Mouse (Mus musculus) forebrain, embryonic 14.5 days (tissue): ENCODE data around the gene Lrch4. TPM values are rescaled to one million over a fixed set of nuclear protein-coding genes. Genes with fewer than 3 reads are reported as not detected.
A peak's percentile ranks its signal among the peaks of the same experiment; 100 is the strongest.

Experiments used
- ATAC-seq: fragments of 200-750 bp; cut with Nextera tagmentation; 2 replicates; pipeline ENCODE4 v1.8.0; 2017; ENCODE audit warnings: mild to moderate bottlenecking, moderate library complexity
- DNase-seq: peaks from one replicate; pipeline ENCODE4 v3.0.0-alpha.2; 2015; ENCODE audit warnings: low spot score
- H3K27ac ChIP-seq: fragments of 300-500 bp; sonication (generic); 2 replicates; pipeline ENCODE4 v1.5.1; 2014; ENCODE audit warnings: low read depth, mild to moderate bottlenecking, control low read depth, low read length, moderate library complexity
- H3K27me3 ChIP-seq: fragments of 300-500 bp; sonication (generic); replicated peaks from 2 replicates; pipeline ENCODE4 v1.6.1; 2014; ENCODE audit warnings: low read length, control low read depth, mixed read lengths; ENCODE audit not compliant: control insufficient read depth, insufficient read depth
- H3K36me3 ChIP-seq: fragments of 300-500 bp; sonication (generic); 2 replicates; pipeline ENCODE4 v1.6.1; 2014; ENCODE audit warnings: low read length, control low read depth; ENCODE audit not compliant: control insufficient read depth, insufficient read depth
- H3K4me1 ChIP-seq: fragments of 300-500 bp; sonication (generic); 2 replicates; pipeline ENCODE4 v1.6.1; 2014; ENCODE audit warnings: antibody characterized with exemption, low read length, control low read depth; ENCODE audit not compliant: control insufficient read depth, insufficient read depth
- H3K4me2 ChIP-seq: fragments of 300-500 bp; sonication (generic); 2 replicates; pipeline ENCODE4 v1.6.1; 2014; ENCODE audit warnings: mild to moderate bottlenecking, control low read depth, low read length
- H3K4me3 ChIP-seq: fragments of 300-500 bp; sonication (generic); 2 replicates; pipeline ENCODE4 v1.5.1; 2014; ENCODE audit warnings: low read depth, low read length, control low read depth
- H3K9ac ChIP-seq: fragments of 300-500 bp; sonication (generic); 2 replicates; pipeline ENCODE4 v1.6.1; 2014; ENCODE audit warnings: mild to moderate bottlenecking, low read length, control low read depth, moderate library complexity
- H3K9me3 ChIP-seq: fragments of 300-500 bp; sonication (generic); replicated peaks from 2 replicates; pipeline ENCODE4 v1.6.1; 2016; ENCODE audit warnings: low read length, control low read depth, mixed read lengths; ENCODE audit not compliant: control insufficient read depth
- WGBS: fragments of 180-500 bp; shearing (Covaris S2); extraction: QIAGEN DNeasy Blood & Tissue Kit; methylation state at CpG from one replicate; pipeline ENCODE4 v1.1.7; 2014; 5-methylcytosine and 5-hydroxymethylcytosine counted together
- polyA plus RNA-seq: library from polyadenylated mRNA; unstranded; fragments of >200 nt; fragmentation: Nextera tagmentation; extraction: Ambion mirVana; gene quantifications from 2 replicates; pipeline ENCODE4 v1.2.1, GENCODE M21; 2014

Lrch4 gene
- polyA plus RNA-seq, 1 experiment from 2014 or later, result 12.3 TPM

- ATAC-seq (no peak), DNase-seq (no peak)
- no peak overlapping the region for H3K4me3 ChIP-seq
- H3K27ac ChIP-seq, result no peak overlapping the region
- H3K4me2 ChIP-seq, result no peak overlapping the region
- no peak overlapping the region for H3K9ac ChIP-seq
- H3K36me3 ChIP-seq, result peaks cover 48% of the 10 kb centered on the region
- no peaks in the 10 kb centered on the region for H3K9me3 ChIP-seq
- WGBS, result 96% methylated on average over 10 of the region's 10 CpGs
- H3K27me3 ChIP-seq, result no peaks in the 10 kb centered on the region
- no peaks in the 10 kb centered on the region; the same call in 1 of the 2 replicates for H3K4me1 ChIP-seq
Observed at GRCm38 (mm10) chr5:137653366-137653765, 24.4 kb downstream of the Lrch4 start.

GRCm38 (mm10) chr5:137654746-137655145 is 25.8 kb downstream of the Lrch4 start:
- no peaks in the 10 kb centered on the region for H3K9me3 ChIP-seq
- ATAC-seq (no peak), DNase-seq (peak; percentile 31)
- H3K9ac ChIP-seq, result no peak overlapping the region
- H3K4me3 ChIP-seq, result no peak overlapping the region
- no peaks in the 10 kb centered on the region for H3K27me3 ChIP-seq
- no peaks in the 10 kb centered on the region; the same call in 1 of the 2 replicates for H3K4me1 ChIP-seq
- 84% methylated on average over 7 of the region's 7 CpGs for WGBS
- no peak overlapping the region for H3K4me2 ChIP-seq
- peaks cover 60% of the 10 kb centered on the region for H3K36me3 ChIP-seq
- no peak overlapping the region for H3K27ac ChIP-seq

- Histone ChIP-seq H3K27ac (no peak overlapping the region), H3K9ac (no peak overlapping the region; the same call in 1 of the 2 replicates), H3K4me1 (no peaks in the 10 kb centered on the region), H3K4me2 (no peak overlapping the region), H3K27me3 (no peaks in the 10 kb centered on the region), H3K36me3 (peaks cover 69% of the 10 kb centered on the region), H3K9me3 (no peaks in the 10 kb centered on the region), H3K4me3 (no peak overlapping the region)
- peak; percentile 79 for ATAC-seq
- DNase-seq, result peak; percentile 92
- 33% methylated on average over 6 of the region's 6 CpGs for WGBS
Observed at GRCm38 (mm10) chr5:137656977-137657376, 28.1 kb downstream of the Lrch4 start.

GRCm38 (mm10) chr5:137660064-137660688 is 31.3 kb downstream of the Lrch4 start:
- H3K4me2 ChIP-seq, result no peak overlapping the region
- WGBS, result 89% methylated on average over 6 of the region's 6 CpGs
- no peaks in the 10 kb centered on the region for H3K9me3 ChIP-seq
- no peaks in the 10 kb centered on the region for H3K4me1 ChIP-seq
- no peak overlapping the region for H3K9ac ChIP-seq
- H3K27ac ChIP-seq, result no peak overlapping the region
- DNase-seq (no peak), ATAC-seq (no peak)
- peaks cover 67% of the 10 kb centered on the region for H3K36me3 ChIP-seq
- H3K27me3 ChIP-seq, result no peaks in the 10 kb centered on the region
- no peak overlapping the region for H3K4me3 ChIP-seq

- DNase-seq (no peak), ATAC-seq (no peak)
- 79% methylated on average over 9 of the region's 9 CpGs for WGBS
- Histone ChIP-seq H3K4me2 (no peak overlapping the region), H3K4me3 (no peak overlapping the region), H3K36me3 (peaks cover 83% of the 10 kb centered on the region), H3K4me1 (no peaks in the 10 kb centered on the region), H3K27ac (no peak overlapping the region), H3K27me3 (no peaks in the 10 kb centered on the region), H3K9ac (no peak overlapping the region), H3K9me3 (no peaks in the 10 kb centered on the region)
Observed at GRCm38 (mm10) chr5:137663057-137663456, 34.1 kb downstream of the Lrch4 start.

GRCm38 (mm10) chr5:137668971-137669370 is 40.0 kb downstream of the Lrch4 start:
- Histone ChIP-seq H3K4me1 (no peaks in the 10 kb centered on the region), H3K9me3 (no peaks in the 10 kb centered on the region), H3K27me3 (no peaks in the 10 kb centered on the region), H3K4me2 (no peak overlapping the region), H3K27ac (no peak overlapping the region), H3K4me3 (no peak overlapping the region), H3K36me3 (peaks cover 31% of the 10 kb centered on the region), H3K9ac (no peak overlapping the region)
- DNase-seq (no peak), ATAC-seq (no peak)
- 80% methylated on average over 10 of the region's 10 CpGs for WGBS

DNA sequence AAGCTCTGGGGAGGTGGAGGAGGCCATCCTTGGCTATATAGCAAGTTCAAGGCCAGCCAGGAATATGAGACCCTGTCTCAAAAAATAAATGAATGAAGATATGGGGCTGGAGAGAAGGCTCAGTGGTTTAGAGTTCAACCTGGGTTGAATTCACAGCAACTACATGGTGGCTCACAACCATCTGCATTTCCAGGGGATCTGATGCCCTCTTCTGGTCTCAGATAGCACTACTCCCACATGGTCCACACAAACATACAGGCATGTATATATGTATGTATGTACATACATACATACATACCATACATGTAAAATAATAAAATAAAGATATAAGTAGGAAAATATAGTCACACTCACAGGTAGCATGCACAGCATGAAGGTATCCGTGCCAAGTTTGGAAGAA is 41.3 kb downstream of the Lrch4 start:
- H3K36me3 ChIP-seq, result peaks cover 23% of the 10 kb centered on the region
- H3K4me1 ChIP-seq, result no peaks in the 10 kb centered on the region
- no peaks in the 10 kb centered on the region for H3K9me3 ChIP-seq
- no peak overlapping the region for H3K9ac ChIP-seq
- no peaks in the 10 kb centered on the region for H3K27me3 ChIP-seq
- no peak for ATAC-seq
- H3K4me2 ChIP-seq, result no peak overlapping the region
- no peak for DNase-seq
- H3K4me3 ChIP-seq, result no peak overlapping the region
- 92% methylated on average over 1 of the region's 1 CpGs for WGBS
- H3K27ac ChIP-seq, result no peak overlapping the region

- WGBS, result 60% methylated on average over 9 of the region's 9 CpGs
- DNase-seq (no peak), ATAC-seq (no peak)
Observed at GRCm38 (mm10) chr5:137671443-137672240, 42.7 kb downstream of the Lrch4 start.

GRCm38 (mm10) chr5:137672361-137672760 is 43.4 kb downstream of the Lrch4 start:
- Histone ChIP-seq H3K4me2 (no peak overlapping the region), H3K27ac (no peak overlapping the region), H3K4me1 (no peaks in the 10 kb centered on the region), H3K9ac (no peak overlapping the region), H3K36me3 (peaks cover 4% of the 10 kb centered on the region), H3K9me3 (no peaks in the 10 kb centered on the region), H3K4me3 (no peak overlapping the region), H3K27me3 (no peaks in the 10 kb centered on the region)
- 86% methylated on average over 5 of the region's 5 CpGs for WGBS
- no peak for ATAC-seq
- DNase-seq, result no peak

More at GRCm38 (mm10) chr5:137671443-137672240, 42.7 kb downstream of the Lrch4 start:
- H3K4me1 ChIP-seq, result no peaks in the 10 kb centered on the region
- H3K9me3 ChIP-seq, result no peaks in the 10 kb centered on the region
- no peak overlapping the region for H3K4me3 ChIP-seq
- H3K27me3 ChIP-seq, result no peaks in the 10 kb centered on the region
- H3K36me3 ChIP-seq, result peaks cover 11% of the 10 kb centered on the region
- H3K4me2 ChIP-seq, result no peak overlapping the region
- 0 out of 2 replicates have a peak overlapping the region, but pooled peaks have one; percentile 9 for H3K27ac ChIP-seq
- H3K9ac ChIP-seq, result no peak overlapping the region
